Mouse (Mus musculus) yolk sac, embryonic 10.5 days (tissue): ENCODE results near the gene Zfp11.

Experiments
- DNase-seq: peaks from one replicate; pipeline ENCODE4 v3.0.0-alpha.2; 2017; ENCODE audit warnings: low spot score

The Zfp11 gene

GRCm38 (mm10) chr5:129607476-129607875, 62.4 kb downstream of the Zfp11 start:
- no peak for DNase-seq
